Mouse (Mus musculus) neural tube, embryonic 11.5 days (tissue): ENCODE measurements around the gene Gpx3. TPM values are rescaled to one million over a fixed set of nuclear protein-coding genes. Genes with fewer than 3 reads are reported as not detected.

ENCODE experiments used
- ATAC-seq: fragments of 200-750 bp; cut with Nextera tagmentation; 2 replicates; pipeline ENCODE4 v1.8.0; 2017; ENCODE audit warnings: moderate number of reproducible peaks, mild to moderate bottlenecking, moderate TSS enrichment, moderate library complexity; ENCODE audit not compliant: insufficient read depth, low FRiP score, low TSS enrichment
- DNase-seq: peaks from one replicate; pipeline ENCODE4 v3.0.0-alpha.2; 2015; ENCODE audit warnings: low spot score
- H3K27ac ChIP-seq: fragments of 300-500 bp; sonication (generic); 2 replicates; pipeline ENCODE4 v1.5.1; 2014; ENCODE audit warnings: low read depth, mild to moderate bottlenecking, low read length
- H3K27me3 ChIP-seq: fragments of 300-500 bp; sonication (generic); 2 replicates; pipeline ENCODE4 v1.6.1; 2014; ENCODE audit warnings: mild to moderate bottlenecking, low read length, mixed read lengths; ENCODE audit not compliant: control insufficient read depth, insufficient read depth
- H3K36me3 ChIP-seq: fragments of 300-500 bp; sonication (generic); 2 replicates; pipeline ENCODE4 v1.6.1; 2014; ENCODE audit warnings: mild to moderate bottlenecking, low read length, moderate library complexity, mixed read lengths; ENCODE audit not compliant: control insufficient read depth, insufficient read depth
- H3K4me1 ChIP-seq: fragments of 300-500 bp; sonication (generic); 2 replicates; pipeline ENCODE4 v1.6.1; 2014; ENCODE audit warnings: low read length, mixed read lengths; ENCODE audit not compliant: control insufficient read depth, insufficient read depth
- H3K4me2 ChIP-seq: fragments of 300-500 bp; sonication (generic); 2 replicates; pipeline ENCODE4 v1.6.1; 2014; ENCODE audit warnings: low read depth, mild to moderate bottlenecking, moderate library complexity
- H3K4me3 ChIP-seq: fragments of 300-500 bp; sonication (generic); 2 replicates; pipeline ENCODE4 v1.5.1; 2014; ENCODE audit warnings: low read depth, low read length
- H3K9ac ChIP-seq: fragments of 300-500 bp; sonication (generic); 2 replicates; pipeline ENCODE4 v1.6.1; 2014; ENCODE audit warnings: mild to moderate bottlenecking, low read length
- H3K9me3 ChIP-seq: fragments of 300-500 bp; sonication (generic); 2 replicates; pipeline ENCODE4 v1.6.1; 2016; ENCODE audit warnings: low read length; ENCODE audit not compliant: control insufficient read depth
- WGBS: fragments of 180-500 bp; shearing (Covaris S2); extraction: QIAGEN DNeasy Blood & Tissue Kit; methylation state at CpG from one replicate; pipeline ENCODE4 v1.1.7; 2014; 5-methylcytosine and 5-hydroxymethylcytosine counted together
- polyA plus RNA-seq: library from polyadenylated mRNA; unstranded; fragments of >200 nt; fragmentation: Nextera tagmentation; extraction: Ambion mirVana; gene quantifications from 2 replicates; pipeline ENCODE4 v1.2.1, GENCODE M21; 2014

Gpx3 gene
- polyA plus RNA-seq, 1 experiment from 2014 or later = 109 TPM

GRCm38 (mm10) chr11:54913841-54914240 is 11.6 kb downstream of the Gpx3 start:
- H3K9ac ChIP-seq = no peak overlapping the region
- H3K27me3 ChIP-seq = no peaks in the 10 kb centered on the region
- peaks cover 4% of the 10 kb centered on the region; the same call in 1 of the 2 replicates for H3K36me3 ChIP-seq
- DNase-seq (no peak), ATAC-seq (no peak)
- H3K4me3 ChIP-seq = no peak overlapping the region
- H3K4me2 ChIP-seq = no peak overlapping the region
- no peak overlapping the region for H3K27ac ChIP-seq
- H3K9me3 ChIP-seq = no peaks in the 10 kb centered on the region
- no peaks in the 10 kb centered on the region for H3K4me1 ChIP-seq
- 94% methylated on average over 5 of the region's 5 CpGs for WGBS

- DNase-seq (no peak), ATAC-seq (no peak)
- Histone ChIP-seq H3K36me3 (peaks cover 4% of the 10 kb centered on the region; the same call in 1 of the 2 replicates), H3K27ac (no peak overlapping the region), H3K27me3 (no peaks in the 10 kb centered on the region), H3K4me2 (no peak overlapping the region), H3K4me3 (no peak overlapping the region), H3K4me1 (no peaks in the 10 kb centered on the region), H3K9me3 (no peaks in the 10 kb centered on the region), H3K9ac (no peak overlapping the region)
- 90% methylated on average over 7 of the region's 7 CpGs for WGBS
Measured at GRCm38 (mm10) chr11:54917461-54917860, 15.2 kb downstream of the Gpx3 start.

GRCm38 (mm10) chr11:54918273-54918672 is 16.0 kb downstream of the Gpx3 start:
- ATAC-seq = no peak
- H3K9me3 ChIP-seq = no peaks in the 10 kb centered on the region
- H3K36me3 ChIP-seq = peaks cover 4% of the 10 kb centered on the region; the same call in 1 of the 2 replicates
- no peak overlapping the region for H3K4me3 ChIP-seq
- no peak overlapping the region for H3K27ac ChIP-seq
- 92% methylated on average over 4 of the region's 4 CpGs for WGBS
- no peaks in the 10 kb centered on the region for H3K27me3 ChIP-seq
- H3K4me1 ChIP-seq = no peaks in the 10 kb centered on the region
- H3K4me2 ChIP-seq = no peak overlapping the region
- no peak for DNase-seq
- no peak overlapping the region for H3K9ac ChIP-seq

GRCm38 (mm10) chr11:54920127-54920972 is 18.1 kb downstream of the Gpx3 start:
- Histone ChIP-seq H3K27ac (no peak overlapping the region), H3K4me2 (no peak overlapping the region), H3K9me3 (no peaks in the 10 kb centered on the region), H3K4me3 (no peak overlapping the region), H3K36me3 (peaks cover 5% of the 10 kb centered on the region; the same call in 1 of the 2 replicates), H3K9ac (no peak overlapping the region), H3K27me3 (no peaks in the 10 kb centered on the region), H3K4me1 (no peaks in the 10 kb centered on the region)
- WGBS = 80% methylated on average over 11 of the region's 11 CpGs
- no peak for ATAC-seq
- DNase-seq = peak; percentile 18

GRCm38 (mm10) chr11:54920973-54921580 is 18.8 kb downstream of the Gpx3 start:
- DNase-seq = no peak
- H3K9ac ChIP-seq = no peak overlapping the region
- no peaks in the 10 kb centered on the region for H3K9me3 ChIP-seq
- peaks cover 5% of the 10 kb centered on the region; the same call in 1 of the 2 replicates for H3K36me3 ChIP-seq
- no peaks in the 10 kb centered on the region for H3K4me1 ChIP-seq
- ATAC-seq = no peak
- H3K4me2 ChIP-seq = no peak overlapping the region
- no peak overlapping the region for H3K4me3 ChIP-seq
- WGBS = 78% methylated on average over 6 of the region's 6 CpGs
- H3K27ac ChIP-seq = no peak overlapping the region
- H3K27me3 ChIP-seq = no peaks in the 10 kb centered on the region

- Histone ChIP-seq H3K4me2 (no peak overlapping the region), H3K4me1 (no peaks in the 10 kb centered on the region), H3K27me3 (no peaks in the 10 kb centered on the region), H3K9ac (no peak overlapping the region), H3K9me3 (no peaks in the 10 kb centered on the region), H3K36me3 (peaks cover 3% of the 10 kb centered on the region; the same call in 1 of the 2 replicates), H3K4me3 (no peak overlapping the region), H3K27ac (no peak overlapping the region)
- ATAC-seq (no peak), DNase-seq (peak; percentile 30)
- WGBS = 35% methylated on average over 7 of the region's 7 CpGs
Measured at GRCm38 (mm10) chr11:54921798-54922197, 19.5 kb downstream of the Gpx3 start.

- Histone ChIP-seq H3K36me3 (0 out of 2 replicates have a peak, but pooled peaks cover 3% of the 10 kb centered on the region), H3K4me3 (no peak overlapping the region), H3K9me3 (no peaks in the 10 kb centered on the region), H3K27ac (no peak overlapping the region), H3K4me2 (no peak overlapping the region), H3K4me1 (no peaks in the 10 kb centered on the region), H3K27me3 (no peaks in the 10 kb centered on the region), H3K9ac (no peak overlapping the region)
- ATAC-seq (no peak), DNase-seq (no peak)
- 90% methylated on average over 3 of the region's 3 CpGs for WGBS
Measured at GRCm38 (mm10) chr11:54922488-54922887, 20.2 kb downstream of the Gpx3 start.

- WGBS = 93% methylated on average over 14 of the region's 14 CpGs
- H3K4me2 ChIP-seq = no peak overlapping the region
- no peak overlapping the region for H3K27ac ChIP-seq
- 0 out of 2 replicates have a peak, but pooled peaks cover 2% of the 10 kb centered on the region for H3K36me3 ChIP-seq
- no peaks in the 10 kb centered on the region for H3K4me1 ChIP-seq
- no peak overlapping the region; the same call in 1 of the 2 replicates for H3K9ac ChIP-seq
- ATAC-seq = no peak
- no peak overlapping the region for H3K4me3 ChIP-seq
- no peaks in the 10 kb centered on the region for H3K9me3 ChIP-seq
- DNase-seq = no peak
- H3K27me3 ChIP-seq = no peaks in the 10 kb centered on the region
Measured at GRCm38 (mm10) chr11:54924145-54924544, 21.9 kb downstream of the Gpx3 start.
